Mouse (Mus musculus) frontal cortex, postnatal 25 days (tissue): ENCODE measurements at regions not wholly inside any gene's neighbourhood (a gene's known extent, or its start where the extent isn't known, plus 50 kb on each side); places are given as distances from the start of the nearest gene placed in this dataset.

ENCODE experiments used
- DNase-seq, 2 experiments: peaks; one replicate each; pipeline ENCODE4 v3.0.0; 2022; ENCODE audit warnings: low spot score in 2 of 2

GRCm38 (mm10) chr15:57644331-57644953 lies 167.0 kb upstream of the Slc22a22 start:
- DNase-seq = no peak

GRCm38 (mm10) chr15:57639115-57639514 lies 161.7 kb upstream of the Slc22a22 start:
- DNase-seq = no peak

GRCm38 (mm10) chr15:57633067-57633466 lies 155.6 kb upstream of the Slc22a22 start:
- no peak for DNase-seq

GRCm38 (mm10) chr15:57632537-57632936 lies 155.1 kb upstream of the Slc22a22 start:
- DNase-seq = no peak

GRCm38 (mm10) chr15:57618466-57618865 lies 141.0 kb upstream of the Slc22a22 start:
- no peak for DNase-seq

- DNase-seq = no peak
These were observed 139.5 kb upstream of the Slc22a22 start for GRCm38 (mm10) chr15:57616880-57617391.

GRCm38 (mm10) chr15:57610006-57610405 lies 132.6 kb upstream of the Slc22a22 start:
- no peak for DNase-seq

- no peak for DNase-seq
These were observed 131.1 kb upstream of the Slc22a22 start for GRCm38 (mm10) chr15:57608519-57608918.

GRCm38 (mm10) chr15:57600562-57600961 lies 123.1 kb upstream of the Slc22a22 start:
- DNase-seq = peak in 1 of 2 experiments; percentile 42

- no peak for DNase-seq
These were observed 116.0 kb upstream of the Slc22a22 start for GRCm38 (mm10) chr15:57593326-57594004.

- DNase-seq = no peak
These were observed 113.3 kb upstream of the Slc22a22 start for GRCm38 (mm10) chr15:57590597-57591219.

GRCm38 (mm10) chr15:57589404-57590377 lies 112.3 kb upstream of the Slc22a22 start:
- no peak for DNase-seq

- DNase-seq = no peak
These were observed 108.0 kb upstream of the Slc22a22 start for GRCm38 (mm10) chr15:57585411-57585810.

- DNase-seq = no peak
These were observed 107.1 kb upstream of the Slc22a22 start for GRCm38 (mm10) chr15:57584498-57584897.

GRCm38 (mm10) chr15:57581266-57581665 lies 103.8 kb upstream of the Slc22a22 start:
- no peak for DNase-seq

- DNase-seq = no peak
These were observed 101.4 kb upstream of the Slc22a22 start for GRCm38 (mm10) chr15:57578794-57579193.

- DNase-seq = no peak
These were observed 96.7 kb upstream of the Slc22a22 start for GRCm38 (mm10) chr15:57574080-57574618.

GRCm38 (mm10) chr15:57572460-57572859 lies 95.0 kb upstream of the Slc22a22 start:
- no peak for DNase-seq

GRCm38 (mm10) chr15:57568006-57568630 lies 90.7 kb upstream of the Slc22a22 start:
- DNase-seq = no peak

- DNase-seq = no peak
These were observed 69.7 kb upstream of the Slc22a22 start for GRCm38 (mm10) chr15:57547154-57547553.

- no peak for DNase-seq
These were observed 67.7 kb upstream of the Slc22a22 start for GRCm38 (mm10) chr15:57545141-57545540.
